Mouse (Mus musculus): ENCODE data around the gene Nek10.

- TF ChIP-seq CTCF (IDR thresholded peaks at IDR 0.05; ENCODE audit: low read depth): no peak
- no peak for TF ChIP-seq EP300 (IDR thresholded peaks at IDR 0.05; ENCODE audit: low read depth)
These were observed 67.9 kb downstream of the Nek10 start for GRCm38 (mm10) chr14:14871121-14871520.
